In genomic region chr11:63131001-63131692, GRCm38 (mm10) we compare ENCODE assay signal across 8 mouse cellular contexts. TPM values are rescaled to one million over a fixed set of nuclear protein-coding genes. Genes with fewer than 3 reads are reported as not detected.
DNase-seq lines count a peak whose midpoint lies in the region; ATAC-seq and TF ChIP-seq lines count a peak whose summit lies in the region.

No protein-coding gene starts in this region.

- no peak overlapping the region for H3K9ac ChIP-seq in CH12.LX (ENCODE audit: insufficient read depth, low read depth)
- peak overlapping the region; percentile 45; the same call in 1 of the 2 replicates for H3K9ac ChIP-seq in intestine, postnatal 0 days (ENCODE audit: low read depth, low read length)

- no peak for TF ChIP-seq RAD21 in CH12.LX (IDR thresholded peaks at IDR 0.05; ENCODE audit: low read depth, low read length)

- no peak for TF ChIP-seq CTCF in CH12.LX (conservative IDR thresholded peaks at IDR 0.05 in 1 of 2, IDR thresholded peaks at IDR 0.05 in 1 of 2; ENCODE audit: low read depth in 2 of 2, low read length in 2 of 2)
- 0 out of 2 replicates have a peak, but pooled peaks have one; percentile 21 for TF ChIP-seq CTCF in intestine, postnatal 0 days (IDR thresholded peaks at IDR 0.05; ENCODE audit: low read depth)
- TF ChIP-seq CTCF in lung, adult 2 months (IDR thresholded peaks at IDR 0.05; ENCODE audit: insufficient read depth, low read length), result no peak

- intact Hi-C loops in left cerebral cortex, postnatal 14 days (cut with DNase I), result loop anchor here (10.0 kb wide), 1 partner anchor 376 kb away; the partner anchor contains the start of gene Gm10428

- no peak for ATAC-seq in intestine, postnatal 0 days

- no peaks in the 10 kb centered on the region for H3K36me3 ChIP-seq in CH12.LX (replicated peaks in 1 of 2; ENCODE audit: control insufficient read depth in 1 of 2, insufficient read depth in 1 of 2, low read length in 1 of 2)
- H3K36me3 ChIP-seq in intestine, postnatal 0 days (ENCODE audit: control insufficient read depth, insufficient read depth), result 0 out of 2 replicates have a peak, but pooled peaks cover 2% of the 10 kb centered on the region

- 4% methylated on average over 33 of the region's 33 CpGs for WGBS in intestine, postnatal 0 days
- WGBS in lung, adult 2 months, result 3% methylated on average over 33 of the region's 33 CpGs

- no peaks in the 10 kb centered on the region for H3K9me3 ChIP-seq in CH12.LX (replicated peaks; ENCODE audit: low read length)
- no peaks in the 10 kb centered on the region for H3K9me3 ChIP-seq in intestine, postnatal 0 days (ENCODE audit: control insufficient read depth)

- peak overlapping the region; percentile 14; the same call in 1 of the 2 replicates for H3K4me2 ChIP-seq in CH12.LX (ENCODE audit: insufficient read depth, low read depth, poor library complexity, severe bottlenecking)
- peak overlapping the region; percentile 75 for H3K4me2 ChIP-seq in intestine, postnatal 0 days (replicated peaks; ENCODE audit: low read depth)

- TF ChIP-seq EP300 in CH12.LX (IDR thresholded peaks at IDR 0.05; ENCODE audit: low read length), result no peak

- H3K4me1 ChIP-seq in CH12.LX (ENCODE audit: control insufficient read depth in 1 of 2, insufficient read depth in 2 of 2), result 0 out of 4 replicates have a peak, but pooled peaks cover 0 to 4% of the 10 kb centered on the region in 2 experiments
- peaks cover 11% of the 10 kb centered on the region; the same call in 1 of the 2 replicates for H3K4me1 ChIP-seq in intestine, postnatal 0 days (replicated peaks; ENCODE audit: control insufficient read depth, insufficient read depth, low read length)
- H3K4me1 ChIP-seq in lung, adult 2 months (ENCODE audit: control insufficient read depth, insufficient read depth, low read length), result peaks cover 12% of the 10 kb centered on the region

- no peak for TF ChIP-seq POLR2A in CH12.LX (IDR thresholded peaks at IDR 0.05; ENCODE audit: low read depth, low read length)
- TF ChIP-seq POLR2A in lung, adult 2 months (IDR thresholded peaks at IDR 0.05; ENCODE audit: borderline replicate concordance, extremely low read depth, low read depth, low read length), result peak; percentile 79; the same call in 1 of the 2 replicates

- no peak for DNase-seq in CH12.LX (ENCODE audit: extremely low read depth)
- peak; percentile 31 to 42 for DNase-seq in adrenal gland, postnatal 4 days (ENCODE audit: low spot score in 2 of 2)
- peak; percentile 58 to 78 for DNase-seq in gastrocnemius, postnatal 4 days (ENCODE audit: low spot score in 2 of 2)
- DNase-seq in lung, adult 2 months, result peak; percentile 77
- peak; percentile 68 for DNase-seq in ovary, postnatal 36 days (ENCODE audit: low spot score)
- DNase-seq in spleen, postnatal 10 days (ENCODE audit: low spot score in 2 of 2), result no peak
- DNase-seq in left cerebral cortex, postnatal 14 days (ENCODE audit: low spot score in 2 of 2), result no peak

- in situ Hi-C loops in CH12.LX (cut with MboI; ENCODE audit: low pct_ligation_motif_present, low pct_unique_long_range_greater_than_20kb, low sequenced_read_pairs), result loop anchor here (5.0 kb wide), 2 partner anchors 194 to 374 kb away; no protein-coding TSS in a partner anchor

- H3K27me3 ChIP-seq in CH12.LX (replicated peaks), result peaks cover 11% of the 10 kb centered on the region
- peaks cover 45% of the 10 kb centered on the region for H3K27me3 ChIP-seq in intestine, postnatal 0 days (replicated peaks; ENCODE audit: control insufficient read depth, insufficient read depth, low read length)

- peak overlapping the region in 1 of 3 experiments; percentile 1 for H3K4me3 ChIP-seq in CH12.LX (replicated peaks in 1 of 3; ENCODE audit: low read depth in 2 of 3, low read length in 2 of 3, poor library complexity in 1 of 3)
- peak overlapping the region; percentile 52 for H3K4me3 ChIP-seq in intestine, postnatal 0 days (ENCODE audit: low read depth, low read length)
- peak overlapping the region; percentile 94 for H3K4me3 ChIP-seq in lung, adult 2 months (replicated peaks; ENCODE audit: extremely low read depth, low read depth, low read length)

- no peak overlapping the region for H3K27ac ChIP-seq in CH12.LX (ENCODE audit: insufficient read depth, low read depth)
- peak overlapping the region; percentile 43 for H3K27ac ChIP-seq in intestine, postnatal 0 days (ENCODE audit: low read depth, low read length)

- no peaks in the 10 kb centered on the region for H3K79me2 ChIP-seq in CH12.LX (replicated peaks; ENCODE audit: control insufficient read depth, extremely low read depth, insufficient read depth, poor library complexity, severe bottlenecking)

- dilution Hi-C loops in CH12.LX (cut with MboI; ENCODE audit: extremely low pct_ligation_motif_present, extremely low pct_unique_long_range_greater_than_20kb, low sequenced_read_pairs), result no loop called here

TF ChIP-seq in CH12.LX, 34 proteins besides CTCF, POLR2A, EP300 and RAD21:
- no peak for TF ChIP-seq USF1 (IDR thresholded peaks at IDR 0.05; ENCODE audit: low read depth, low read length)
- no peak for TF ChIP-seq IRF4 (IDR thresholded peaks at IDR 0.05; ENCODE audit: low read depth, low read length)
- TF ChIP-seq JUN (IDR thresholded peaks at IDR 0.05; ENCODE audit: insufficient read depth, low read depth, low read length), result no peak
- TF ChIP-seq TCF12 (IDR thresholded peaks at IDR 0.05; ENCODE audit: low read depth, low read length), result no peak
- TF ChIP-seq E2F4 (IDR thresholded peaks at IDR 0.05; ENCODE audit: insufficient replicate concordance, low read depth, low read length), result no peak
- TF ChIP-seq PAX5 (IDR thresholded peaks at IDR 0.05; ENCODE audit: low read length), result no peak
- TF ChIP-seq MAFK (IDR thresholded peaks at IDR 0.05; ENCODE audit: insufficient replicate concordance, low read length), result no peak
- TF ChIP-seq MAX (IDR thresholded peaks at IDR 0.05; ENCODE audit: low read length), result no peak
- no peak for TF ChIP-seq MAZ (IDR thresholded peaks at IDR 0.05; ENCODE audit: low read depth, low read length)
- TF ChIP-seq MYC (IDR thresholded peaks at IDR 0.05; ENCODE audit: low read depth, low read length), result no peak
- TF ChIP-seq SIN3A (IDR thresholded peaks at IDR 0.05; ENCODE audit: low read length), result no peak
- TF ChIP-seq ZNF384 (IDR thresholded peaks at IDR 0.05; ENCODE audit: low read depth, low read length), result no peak
- TF ChIP-seq ZMIZ1 (IDR thresholded peaks at IDR 0.05; ENCODE audit: low read depth, low read length), result no peak
- no peak for TF ChIP-seq KAT2A (IDR thresholded peaks at IDR 0.05; ENCODE audit: insufficient replicate concordance, low read length)
- no peak for TF ChIP-seq ETS1 (conservative IDR thresholded peaks at IDR 0.05; ENCODE audit: low read depth, low read length)
- no peak for TF ChIP-seq ELF1 (IDR thresholded peaks at IDR 0.05; ENCODE audit: low read depth, low read length)
- TF ChIP-seq BHLHE40 (IDR thresholded peaks at IDR 0.05; ENCODE audit: low read depth, low read length), result no peak
- TF ChIP-seq USF2 (conservative IDR thresholded peaks at IDR 0.05; ENCODE audit: low read depth, low read length), result no peak

RNA-seq across cellular contexts. Expression of gene Pmp22, which starts 2.4 kb away (rescaled TPM):
- total RNA-seq in CH12.LX (2012; rRNA removed) (not detected in 2 replicates), CH12.LX (2014; rRNA removed) (not detected in 2 replicates)
- 0.22 TPM in 1 of 2 replicates, not detected in the other for polyA plus RNA-seq in CH12.LX (2012; ENCODE audit: insufficient read length, low read depth)
- 100 to 1,000 TPM; 159 to 178 TPM for total RNA-seq in adrenal gland, postnatal 4 days (2021)
- total RNA-seq in gastrocnemius, postnatal 4 days (2021), result 100 to 1,000 TPM; 370 to 372 TPM
- 49.1 and 54.0 TPM in 2 replicates for polyA plus RNA-seq in intestine, postnatal 0 days (2015; fragmentation: Nextera tagmentation; extraction: Ambion mirVana)
- 384 and 556 TPM in 2 replicates for polyA plus RNA-seq in lung, adult 2 months (2012; rRNA removed)
- 10 to 100 TPM; 24.6 to 28.9 TPM for total RNA-seq in left cerebral cortex, postnatal 14 days (2021)

Comparison
In these comparisons a context has a peak if more than half of its experiments do, and no peak if none do; other contexts are left out.
1. DNase-seq: peak in adrenal gland, postnatal 4 days (2 of 2), gastrocnemius, postnatal 4 days (2 of 2), lung, adult 2 months (single experiment) and ovary, postnatal 36 days (single experiment); none in CH12.LX (single experiment), spleen, postnatal 10 days (0 of 2) and left cerebral cortex, postnatal 14 days (0 of 2).
2. RNA of gene Pmp22, which starts 2.4 kb away (total RNA-seq): 370 to 372 TPM in gastrocnemius, postnatal 4 days, 159 to 178 TPM in adrenal gland, postnatal 4 days and 24.6 to 28.9 TPM in left cerebral cortex, postnatal 14 days; not detected in CH12.LX; every median in the first group is over 10 times any median in the second.